Mouse (Mus musculus) right cerebral cortex, postnatal 36 days (tissue): Measurements from ENCODE around the gene Gpsm3.
"Not testable (repeated sequence)": the region's sequence is repeated elsewhere in the genome, so short reads cannot be mapped to it uniquely, and the experiment has no call there.

Source experiments
- DNase-seq, 2 experiments: peaks; one replicate each; pipeline ENCODE4 v3.0.0; 2022; ENCODE audit warnings: low spot score in 2 of 2, mixed read lengths in 1 of 2

Gpsm3 gene

DNA sequence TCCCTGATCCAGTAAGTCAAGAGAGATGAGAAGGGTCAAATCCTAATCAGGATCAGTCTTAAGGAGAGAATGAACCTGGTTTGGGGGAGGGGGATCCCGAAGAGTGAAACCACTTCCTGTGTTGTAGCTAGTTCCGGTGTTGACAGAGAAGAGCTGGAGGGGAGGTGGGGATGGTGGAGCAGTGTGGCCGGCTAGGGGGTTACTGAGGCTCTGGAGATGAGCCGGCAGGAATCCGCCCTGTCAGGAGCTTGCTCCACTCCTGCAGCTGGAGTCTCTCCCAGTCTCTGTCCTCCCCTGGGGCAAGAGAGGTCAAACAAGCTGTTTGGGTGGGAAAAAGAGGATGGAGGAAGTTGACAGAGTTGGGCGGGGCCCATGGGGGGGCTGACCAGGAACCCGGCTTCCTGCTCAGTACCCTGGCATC, at the start of gene Gpsm3:
Gene Gpsm3, plus strand, starts transcription at position 126 of the 421 bp plus-strand sequence.
- DNase-seq: no peak

GRCm38 (mm10) chr17:34543567-34543966, 46.0 kb upstream of the Gpsm3 start:
- not testable (repeated sequence) for DNase-seq

DNA sequence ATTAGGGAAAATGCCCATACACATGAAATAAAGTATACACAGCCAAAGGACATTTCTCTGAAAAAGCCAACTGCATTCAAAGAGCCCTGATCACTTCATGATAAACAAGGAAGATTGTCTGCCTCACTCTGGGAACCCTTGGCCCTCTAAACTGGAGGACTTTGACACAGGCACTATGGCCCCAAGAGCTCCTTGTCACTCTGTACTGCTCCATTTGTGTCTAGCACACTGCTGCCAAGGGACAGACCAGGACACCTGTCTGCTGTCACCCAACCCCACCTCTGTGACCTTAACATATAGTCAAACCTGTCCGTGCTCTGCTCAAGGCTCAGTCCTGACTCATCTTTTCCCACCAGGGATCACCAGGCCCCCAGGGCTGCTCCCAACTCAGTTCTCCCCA, 42.8 kb upstream of the Gpsm3 start:
- DNase-seq: no peak

GRCm38 (mm10) chr17:34547601-34548000, 42.0 kb upstream of the Gpsm3 start:
- DNase-seq: no peak

DNA sequence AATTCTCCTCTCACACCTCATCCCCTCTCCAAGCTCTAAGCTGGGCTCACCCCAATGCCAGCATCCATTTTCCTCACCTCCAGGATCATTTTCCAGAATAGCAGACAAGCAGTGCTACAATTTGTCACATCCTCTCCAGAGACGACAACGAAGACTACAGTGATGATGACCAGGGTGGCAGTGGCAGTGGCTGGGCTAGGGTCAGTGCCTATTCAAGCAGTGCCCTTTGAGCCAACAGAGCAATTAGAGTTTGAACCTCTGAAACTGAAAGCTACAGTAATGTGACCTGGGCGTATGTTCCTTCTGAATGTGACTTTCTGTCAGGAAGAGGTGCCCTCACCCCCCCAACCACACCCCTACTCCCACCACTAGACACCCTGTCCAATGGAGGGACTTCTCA, 40.5 kb upstream of the Gpsm3 start:
- no peak for DNase-seq

GRCm38 (mm10) chr17:34549843-34550242, 39.8 kb upstream of the Gpsm3 start:
- no peak for DNase-seq

DNA sequence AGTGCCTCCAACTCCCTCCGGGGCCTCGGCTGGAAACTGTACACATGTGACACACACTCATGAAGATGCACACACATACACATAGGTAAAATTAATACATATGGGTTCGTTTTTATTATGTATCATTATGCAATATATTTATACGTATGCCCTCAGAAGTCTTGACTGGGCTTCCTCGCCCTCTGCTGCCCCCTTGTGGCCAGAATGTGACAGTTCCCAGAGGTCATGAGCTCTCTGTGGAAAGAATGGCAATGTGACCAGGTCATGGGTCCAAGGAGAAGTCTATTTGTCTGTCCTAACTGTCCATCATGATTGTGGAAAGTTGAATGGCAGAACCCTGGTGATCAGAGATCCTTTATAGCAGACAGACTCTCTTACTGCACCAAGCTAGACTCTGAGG, 34.1 kb upstream of the Gpsm3 start:
- DNase-seq: peak; percentile 21 to 38

- no peak for DNase-seq
Measured at GRCm38 (mm10) chr17:34556406-34556805, 33.2 kb upstream of the Gpsm3 start.

DNA sequence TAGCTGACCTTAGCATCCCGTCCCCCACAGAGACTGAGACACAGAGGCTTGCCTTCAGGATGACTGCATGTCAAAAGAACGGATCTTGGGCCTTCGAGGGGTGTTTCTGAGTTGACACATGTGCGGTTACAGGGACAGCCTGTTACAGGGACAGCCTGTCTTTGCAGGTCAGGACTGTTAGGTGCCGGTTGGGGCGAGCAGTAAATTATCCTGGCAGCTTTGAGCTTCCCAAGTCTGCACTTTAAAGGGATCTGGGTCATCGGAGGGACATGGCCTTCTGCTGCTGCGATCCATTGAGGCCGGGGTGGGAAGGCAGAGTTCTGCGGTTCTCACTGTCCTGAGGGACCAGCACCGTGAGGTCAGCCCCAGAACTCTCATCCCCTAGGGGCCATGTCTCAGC, 32.2 kb upstream of the Gpsm3 start:
- no peak for DNase-seq

- DNase-seq: no peak
Measured at GRCm38 (mm10) chr17:34559116-34559515, 30.5 kb upstream of the Gpsm3 start.

- DNase-seq: no peak
Measured at GRCm38 (mm10) chr17:34559895-34560294, 29.7 kb upstream of the Gpsm3 start.

DNA sequence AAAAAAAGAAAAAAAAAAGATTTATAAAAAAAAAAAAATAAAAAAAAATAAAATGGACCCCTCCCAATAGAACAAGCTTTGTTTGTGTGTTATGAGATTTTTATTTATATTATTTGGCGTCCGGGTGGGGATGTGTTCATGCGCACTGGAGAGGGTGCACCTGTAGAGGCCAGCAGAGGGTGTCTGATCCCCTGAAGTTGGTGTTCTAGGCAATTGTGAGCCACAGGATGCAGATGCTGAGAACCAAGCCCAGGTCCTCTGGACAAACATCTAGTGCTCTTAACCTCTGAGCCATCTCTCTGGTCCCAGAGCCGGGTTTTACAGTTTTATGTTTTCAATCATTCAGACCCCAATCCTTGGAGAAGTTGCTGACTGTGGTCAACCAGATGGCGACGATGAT, 29.2 kb upstream of the Gpsm3 start:
- DNase-seq: no peak

GRCm38 (mm10) chr17:34561200-34561599, 28.4 kb upstream of the Gpsm3 start:
- no peak for DNase-seq

DNA sequence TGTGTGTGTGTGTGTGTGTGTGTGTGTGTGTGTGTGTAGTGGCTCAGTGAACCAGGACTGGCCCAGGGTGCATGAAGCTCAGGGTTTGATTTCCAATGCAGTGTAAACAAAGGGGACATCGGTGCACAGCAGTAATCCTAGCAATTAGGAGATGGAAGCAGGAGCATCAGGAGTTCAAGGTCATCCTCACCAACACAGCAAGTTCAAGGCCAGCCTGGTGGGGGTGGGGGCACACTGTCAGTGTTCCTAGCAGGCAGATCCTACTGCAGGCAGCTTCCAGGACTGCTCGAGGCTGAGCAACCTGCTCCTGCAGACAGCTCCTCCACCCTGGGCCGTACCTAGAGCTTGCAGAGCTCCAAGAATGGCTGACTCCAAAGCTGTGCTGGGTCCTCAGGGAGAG, 27.0 kb upstream of the Gpsm3 start:
- DNase-seq: no peak

DNA sequence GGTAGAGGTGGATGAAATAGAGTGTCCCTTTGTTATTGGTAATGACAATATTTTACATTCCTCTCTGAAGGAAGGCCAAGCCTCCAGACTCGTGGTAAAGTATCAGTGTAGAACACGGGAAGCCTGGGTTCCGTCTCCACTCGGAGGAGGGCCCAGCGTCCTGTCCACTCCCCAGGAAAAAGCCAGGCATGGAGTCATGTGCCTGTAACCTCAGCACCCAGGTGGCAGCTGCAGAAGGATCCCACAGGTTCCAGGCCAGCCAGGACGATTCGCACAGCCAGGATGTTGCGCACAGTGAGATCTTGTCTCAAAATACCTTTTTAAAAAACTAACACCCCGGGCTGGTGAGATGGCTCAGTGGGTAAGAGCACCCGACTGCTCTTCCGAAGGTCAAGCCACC, 26.3 kb upstream of the Gpsm3 start:
- DNase-seq: no peak

- DNase-seq: no peak
Measured at GRCm38 (mm10) chr17:34564003-34564421, 25.6 kb upstream of the Gpsm3 start, which contains the start of gene Notch4. TSS of gene Notch4 (plus strand) at chr17:34564268.

GRCm38 (mm10) chr17:34564796-34565195, 24.8 kb upstream of the Gpsm3 start:
- DNase-seq: no peak

- DNase-seq: no peak
Measured at GRCm38 (mm10) chr17:34567311-34567710, 22.3 kb upstream of the Gpsm3 start.

GRCm38 (mm10) chr17:34568421-34568820, 21.2 kb upstream of the Gpsm3 start:
- no peak for DNase-seq

GRCm38 (mm10) chr17:34569919-34570318, 19.7 kb upstream of the Gpsm3 start:
- no peak for DNase-seq

DNA sequence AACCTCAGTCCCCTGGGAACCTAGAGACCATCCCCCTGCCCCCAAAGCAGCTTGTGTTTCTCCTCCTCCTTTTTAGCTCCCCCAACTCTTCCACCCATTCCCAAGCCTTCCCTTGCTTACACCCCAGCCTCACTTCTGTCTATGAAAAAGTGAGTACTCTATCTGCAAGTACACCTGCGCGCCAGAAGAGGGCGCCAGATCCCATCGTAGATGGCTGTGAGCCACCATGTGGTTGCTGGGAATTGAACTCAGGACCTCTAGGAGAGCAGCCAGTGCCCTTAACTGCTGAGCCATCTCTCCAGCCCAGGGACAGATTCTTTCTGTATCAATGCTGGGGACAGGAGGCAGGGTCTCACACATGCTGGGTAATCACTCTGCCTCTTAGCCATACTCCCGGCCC, 17.7 kb upstream of the Gpsm3 start:
- no peak for DNase-seq

DNA sequence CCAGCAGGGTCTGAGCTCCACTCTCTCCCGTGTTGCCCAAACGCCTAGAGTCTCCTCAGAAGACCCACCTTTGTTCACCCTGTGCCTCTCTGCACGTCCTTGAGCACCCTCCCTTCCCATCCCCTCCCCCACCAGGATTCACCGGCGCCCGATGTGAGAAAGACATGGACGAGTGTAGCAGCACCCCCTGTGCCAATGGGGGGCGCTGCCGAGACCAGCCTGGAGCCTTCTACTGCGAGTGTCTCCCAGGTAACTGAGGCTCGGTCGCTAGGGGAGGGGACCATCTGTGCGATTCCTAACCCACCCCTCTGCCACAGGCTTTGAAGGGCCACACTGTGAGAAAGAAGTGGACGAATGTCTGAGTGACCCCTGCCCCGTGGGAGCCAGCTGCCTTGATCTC, 17.2 kb upstream of the Gpsm3 start:
- DNase-seq: no peak

- DNase-seq: no peak
Measured at GRCm38 (mm10) chr17:34576577-34576976, 13.0 kb upstream of the Gpsm3 start.

DNA sequence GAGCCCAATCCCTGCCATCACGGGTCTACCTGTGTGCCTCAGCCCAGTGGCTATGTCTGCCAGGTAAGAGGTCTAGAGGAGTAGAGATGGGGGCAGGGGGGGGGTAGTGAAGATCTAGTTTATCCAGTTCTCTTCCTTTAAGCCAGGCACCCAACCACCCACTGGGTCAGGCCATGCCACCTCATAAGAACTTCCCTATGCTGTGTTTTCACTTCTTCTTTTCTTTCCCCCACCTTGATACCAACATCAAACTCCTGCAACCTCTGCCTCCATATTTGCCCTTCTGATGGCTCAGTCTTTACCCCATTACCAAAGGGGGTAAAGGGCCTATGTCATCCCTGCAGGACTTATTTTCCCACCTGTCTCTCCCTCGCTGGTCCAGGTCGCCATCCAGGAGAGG, 11.5 kb upstream of the Gpsm3 start:
- DNase-seq: no peak

GRCm38 (mm10) chr17:34582528-34582927, 7.1 kb upstream of the Gpsm3 start:
- no peak for DNase-seq
